In the genomic region with DNA sequence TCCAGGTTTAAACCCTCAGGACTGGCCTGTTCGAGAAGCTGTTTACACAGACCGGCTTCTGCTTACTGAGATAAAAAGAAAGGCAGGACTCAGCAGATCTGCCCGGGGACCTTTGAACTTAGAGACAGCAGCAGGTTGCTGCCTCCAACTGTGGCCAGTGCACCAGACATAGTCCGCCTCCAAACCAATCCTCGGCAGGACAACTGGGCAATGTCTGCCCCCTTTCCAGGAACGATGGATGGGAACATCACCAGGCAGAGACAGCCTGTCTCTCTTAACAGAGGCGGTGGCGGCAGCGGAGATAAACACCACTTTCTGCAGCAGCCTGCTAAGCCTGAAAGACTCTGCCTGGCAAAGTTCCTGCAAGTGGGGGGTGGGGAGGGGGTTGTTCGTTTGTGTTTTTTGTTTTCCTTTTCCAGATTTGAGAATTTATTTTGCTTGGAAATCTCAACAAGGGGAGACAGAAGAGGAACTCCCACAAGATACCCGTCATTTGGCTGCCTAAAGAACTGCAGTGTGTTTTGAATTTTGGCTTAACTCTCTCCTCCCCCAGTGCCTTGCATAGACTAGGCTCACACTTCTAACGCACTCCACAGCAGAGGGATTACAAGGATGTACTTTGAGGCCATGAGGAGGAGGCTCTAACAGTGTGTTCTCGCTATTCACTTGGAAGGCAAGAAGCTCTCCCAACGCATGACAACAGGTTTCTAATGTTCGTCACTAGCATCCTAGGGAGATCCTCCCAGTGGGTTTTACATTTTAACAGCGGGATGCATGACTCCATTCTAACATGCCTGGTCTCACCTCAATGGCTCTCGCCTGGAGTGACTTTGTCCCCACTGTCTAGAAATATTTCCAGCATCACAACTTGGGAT, we compare ENCODE assay signal across 8 mouse cellular contexts. TPM values are rescaled to one million over a fixed set of nuclear protein-coding genes. Genes with fewer than 3 reads are reported as not detected.
DNase-seq lines count a peak whose midpoint lies in the region; ATAC-seq and TF ChIP-seq lines count a peak whose summit lies in the region.

No protein-coding gene starts in this region.

- TF ChIP-seq EP300 in stomach, postnatal 0 days (optimal IDR thresholded peaks at IDR 0.05): no peak

- DNase-seq in gastrocnemius, adult 2 months: peak; percentile 58
- DNase-seq in gastrocnemius, postnatal 4 days (ENCODE audit: low spot score in 2 of 2): no peak
- peak; percentile 40 for DNase-seq in ZHBTc4 (ENCODE audit: low read depth, low spot score)
- DNase-seq in forebrain, postnatal 0 days: peak; percentile 50
- DNase-seq in lung, postnatal 14 days: peak; percentile 55
- peak; percentile 31 for DNase-seq in stomach, postnatal 0 days (ENCODE audit: low spot score)
- DNase-seq in gastrocnemius, adult 8-10 months (ENCODE audit: low spot score in 2 of 2): no peak

- no peaks in the 10 kb centered on the region for H3K9me3 ChIP-seq in forebrain, postnatal 0 days (ENCODE audit: low read length)
- H3K9me3 ChIP-seq in kidney, embryonic 14.5 days (ENCODE audit: control insufficient read depth, low read length): no peaks in the 10 kb centered on the region
- H3K9me3 ChIP-seq in stomach, postnatal 0 days (ENCODE audit: control insufficient read depth, low read length): no peaks in the 10 kb centered on the region

- H3K4me1 ChIP-seq in forebrain, postnatal 0 days (ENCODE audit: insufficient read depth): peaks cover 15% of the 10 kb centered on the region
- peaks cover 24% of the 10 kb centered on the region for H3K4me1 ChIP-seq in kidney, embryonic 14.5 days (ENCODE audit: control insufficient read depth, insufficient read depth, low read length)
- H3K4me1 ChIP-seq in stomach, postnatal 0 days (replicated peaks; ENCODE audit: control insufficient read depth, insufficient read depth): peaks cover 2% of the 10 kb centered on the region; the same call in 1 of the 2 replicates

- H3K4me3 ChIP-seq in gastrocnemius, adult 2 months: peak overlapping the region; percentile 99
- peak overlapping the region; percentile 71 for H3K4me3 ChIP-seq in forebrain, postnatal 0 days (ENCODE audit: low read depth, low read length)
- peak overlapping the region; percentile 55 for H3K4me3 ChIP-seq in kidney, embryonic 14.5 days (ENCODE audit: low read length)
- H3K4me3 ChIP-seq in stomach, postnatal 0 days (ENCODE audit: low read depth, low read length): peak overlapping the region; percentile 87

- no peak overlapping the region for H3K9ac ChIP-seq in forebrain, postnatal 0 days
- peak overlapping the region; percentile 57; the same call in 1 of the 2 replicates for H3K9ac ChIP-seq in kidney, embryonic 14.5 days (ENCODE audit: low read depth, low read length)
- peak overlapping the region; percentile 59 for H3K9ac ChIP-seq in stomach, postnatal 0 days (ENCODE audit: low read length)

- TF ChIP-seq CTCF in gastrocnemius, adult 2 months (IDR thresholded peaks at IDR 0.05): no peak
- no peak for TF ChIP-seq CTCF in forebrain, postnatal 0 days (IDR thresholded peaks at IDR 0.05; ENCODE audit: low read depth)
- peak; percentile 1; the same call in 1 of the 2 replicates for TF ChIP-seq CTCF in stomach, postnatal 0 days (IDR thresholded peaks at IDR 0.05; ENCODE audit: low read depth)

- peak overlapping the region; percentile 92 for H3K27ac ChIP-seq in gastrocnemius, adult 2 months
- H3K27ac ChIP-seq in forebrain, postnatal 0 days (ENCODE audit: low read depth, low read length): peak overlapping the region; percentile 50
- peak overlapping the region; percentile 56 for H3K27ac ChIP-seq in kidney, embryonic 14.5 days (ENCODE audit: low read depth, low read length)
- H3K27ac ChIP-seq in stomach, postnatal 0 days (replicated peaks): peak overlapping the region; percentile 79

- no peak for ATAC-seq in forebrain, postnatal 0 days
- ATAC-seq in kidney, embryonic 14.5 days (ENCODE audit: low FRiP score, low TSS enrichment): no peak
- ATAC-seq in stomach, postnatal 0 days (ENCODE audit: low FRiP score, low TSS enrichment): no peak

- intact Hi-C loops in gastrocnemius, adult 2 months (cut with DNase I): loop anchor here (5.0 kb wide), 1 partner anchor 75 kb away; the partner anchor contains the start of gene Slc8b1

- peaks cover 13% of the 10 kb centered on the region; the same call in 1 of the 2 replicates for H3K36me3 ChIP-seq in forebrain, postnatal 0 days (ENCODE audit: insufficient read depth)
- peaks cover 17% of the 10 kb centered on the region; the same call in 1 of the 2 replicates for H3K36me3 ChIP-seq in kidney, embryonic 14.5 days (ENCODE audit: control insufficient read depth, insufficient read depth, low read length)
- H3K36me3 ChIP-seq in stomach, postnatal 0 days (ENCODE audit: control insufficient read depth, insufficient read depth, low read length): peaks cover 16% of the 10 kb centered on the region; the same call in 1 of the 2 replicates

- H3K27me3 ChIP-seq in forebrain, postnatal 0 days (ENCODE audit: insufficient read depth, low read length): no peaks in the 10 kb centered on the region
- no peaks in the 10 kb centered on the region for H3K27me3 ChIP-seq in kidney, embryonic 14.5 days (ENCODE audit: control insufficient read depth, insufficient read depth, low read length)
- H3K27me3 ChIP-seq in stomach, postnatal 0 days (ENCODE audit: control insufficient read depth, insufficient read depth, low read length): no peaks in the 10 kb centered on the region

- WGBS in forebrain, postnatal 0 days: 10% methylated on average over 17 of the region's 17 CpGs
- WGBS in kidney, embryonic 14.5 days: 9% methylated on average over 17 of the region's 17 CpGs
- 13% methylated on average over 17 of the region's 17 CpGs for WGBS in stomach, postnatal 0 days

- H3K4me2 ChIP-seq in forebrain, postnatal 0 days (ENCODE audit: low read depth): peak overlapping the region; percentile 93
- peak overlapping the region; percentile 78 for H3K4me2 ChIP-seq in kidney, embryonic 14.5 days (replicated peaks; ENCODE audit: low read depth, low read length)
- H3K4me2 ChIP-seq in stomach, postnatal 0 days (replicated peaks; ENCODE audit: low read depth): peak overlapping the region; percentile 94

RNA-seq across cellular contexts. Expression of gene Tpcn1, which starts 1.5 kb away (rescaled TPM):
- 10 to 100 TPM; 42.7 to 44.8 TPM for total RNA-seq in gastrocnemius, adult 2 months (2021)
- total RNA-seq in gastrocnemius, postnatal 4 days (2021): 10 to 100 TPM; 77.7 to 81.3 TPM
- 10.0 and 14.3 TPM in 2 replicates for total RNA-seq in forebrain, postnatal 0 days (2014; rRNA removed)
- polyA plus RNA-seq in forebrain, postnatal 0 days (2015; fragmentation: Nextera tagmentation; extraction: Ambion mirVana): 7.9 and 11.1 TPM in 2 replicates
- 33.8 and 37.3 TPM in 2 replicates for polyA plus RNA-seq in kidney, embryonic 14.5 days (2014; fragmentation: Nextera tagmentation; extraction: Ambion mirVana)
- 12.7 and 13.9 TPM in 2 replicates for polyA plus RNA-seq in stomach, postnatal 0 days (2015; fragmentation: Nextera tagmentation; extraction: Ambion mirVana)
- 10 to 100 TPM; 39.3 to 42.7 (median 41.5) TPM for total RNA-seq in gastrocnemius, adult 8-10 months (2022)

RNA-seq across cellular contexts. Expression of gene Iqcd, which starts 1.8 kb away (rescaled TPM):
- not detected for total RNA-seq in gastrocnemius, adult 2 months (2021)
- under 1 TPM; 0.16 to 0.37 TPM for total RNA-seq in gastrocnemius, postnatal 4 days (2021)
- total RNA-seq in forebrain, postnatal 0 days (2014; rRNA removed): 1.4 and 2.0 TPM in 2 replicates
- polyA plus RNA-seq in forebrain, postnatal 0 days (2015; fragmentation: Nextera tagmentation; extraction: Ambion mirVana): 1.4 and 1.8 TPM in 2 replicates
- 0.57 and 1.4 TPM in 2 replicates for polyA plus RNA-seq in kidney, embryonic 14.5 days (2014; fragmentation: Nextera tagmentation; extraction: Ambion mirVana)
- 0.25 and 0.36 TPM in 2 replicates for polyA plus RNA-seq in stomach, postnatal 0 days (2015; fragmentation: Nextera tagmentation; extraction: Ambion mirVana)
- not detected for total RNA-seq in gastrocnemius, adult 8-10 months (2022)

RNA-seq across cellular contexts. Expression of gene Rita1, which starts 25.4 kb away (rescaled TPM):
- 1 to 10 TPM; 4.9 to 6.6 TPM for total RNA-seq in gastrocnemius, adult 2 months (2021)
- 1 to 10 TPM; 6.1 to 7.2 TPM for total RNA-seq in gastrocnemius, postnatal 4 days (2021)
- 24.1 and 36.5 TPM in 2 replicates for total RNA-seq in forebrain, postnatal 0 days (2014; rRNA removed)
- 28.6 and 31.8 TPM in 2 replicates for polyA plus RNA-seq in forebrain, postnatal 0 days (2015; fragmentation: Nextera tagmentation; extraction: Ambion mirVana)
- polyA plus RNA-seq in kidney, embryonic 14.5 days (2014; fragmentation: Nextera tagmentation; extraction: Ambion mirVana): 10.4 and 11.1 TPM in 2 replicates
- polyA plus RNA-seq in stomach, postnatal 0 days (2015; fragmentation: Nextera tagmentation; extraction: Ambion mirVana): 12.1 TPM in 2 replicates
- 1 to 10 TPM; 4.9 to 8.3 (median 6.4) TPM for total RNA-seq in gastrocnemius, adult 8-10 months (2022)

RNA-seq across cellular contexts. Expression of gene Ddx54, which starts 25.6 kb away (rescaled TPM):
- total RNA-seq in gastrocnemius, adult 2 months (2021): 10 to 100 TPM; 16.9 to 17.7 TPM
- 10 to 100 TPM; 28.5 to 29.5 TPM for total RNA-seq in gastrocnemius, postnatal 4 days (2021)
- 43.9 and 46.0 TPM in 2 replicates for total RNA-seq in forebrain, postnatal 0 days (2014; rRNA removed)
- polyA plus RNA-seq in forebrain, postnatal 0 days (2015; fragmentation: Nextera tagmentation; extraction: Ambion mirVana): 35.5 and 40.0 TPM in 2 replicates
- polyA plus RNA-seq in kidney, embryonic 14.5 days (2014; fragmentation: Nextera tagmentation; extraction: Ambion mirVana): 22.3 and 37.7 TPM in 2 replicates
- polyA plus RNA-seq in stomach, postnatal 0 days (2015; fragmentation: Nextera tagmentation; extraction: Ambion mirVana): 22.5 and 23.0 TPM in 2 replicates
- total RNA-seq in gastrocnemius, adult 8-10 months (2022): 10 to 100 TPM; 16.7 to 19.7 (median 17.3) TPM

RNA-seq across cellular contexts. Expression of gene Cfap73, which starts 47.1 kb away (rescaled TPM):
- total RNA-seq in gastrocnemius, adult 2 months (2021): not detected
- not detected for total RNA-seq in gastrocnemius, postnatal 4 days (2021)
- total RNA-seq in forebrain, postnatal 0 days (2014; rRNA removed): 1.9 and 2.1 TPM in 2 replicates
- polyA plus RNA-seq in forebrain, postnatal 0 days (2015; fragmentation: Nextera tagmentation; extraction: Ambion mirVana): 0.68 and 1.2 TPM in 2 replicates
- polyA plus RNA-seq in kidney, embryonic 14.5 days (2014; fragmentation: Nextera tagmentation; extraction: Ambion mirVana): not detected in 2 replicates
- polyA plus RNA-seq in stomach, postnatal 0 days (2015; fragmentation: Nextera tagmentation; extraction: Ambion mirVana): 0.10 TPM in 1 of 2 replicates, not detected in the other
- not detected for total RNA-seq in gastrocnemius, adult 8-10 months (2022)

Comparison
In these comparisons a context has a peak if more than half of its experiments do, and no peak if none do; other contexts are left out.
1. DNase-seq: peak in gastrocnemius, adult 2 months (single experiment), ZHBTc4 (single experiment), forebrain, postnatal 0 days (single experiment), lung, postnatal 14 days (single experiment) and stomach, postnatal 0 days (single experiment); none in gastrocnemius, postnatal 4 days (0 of 2) and gastrocnemius, adult 8-10 months (0 of 2).
2. Peak in every context shown above with its lines, with median percentiles within 50 percentile points of each other: H3K27ac ChIP-seq, H3K4me3 ChIP-seq and H3K4me2 ChIP-seq.